Mouse (Mus musculus): ENCODE measurements around the gene Fbn1.
A peak's percentile ranks its signal among the peaks of the same experiment; 100 is the strongest.

Gene Fbn1

DNA sequence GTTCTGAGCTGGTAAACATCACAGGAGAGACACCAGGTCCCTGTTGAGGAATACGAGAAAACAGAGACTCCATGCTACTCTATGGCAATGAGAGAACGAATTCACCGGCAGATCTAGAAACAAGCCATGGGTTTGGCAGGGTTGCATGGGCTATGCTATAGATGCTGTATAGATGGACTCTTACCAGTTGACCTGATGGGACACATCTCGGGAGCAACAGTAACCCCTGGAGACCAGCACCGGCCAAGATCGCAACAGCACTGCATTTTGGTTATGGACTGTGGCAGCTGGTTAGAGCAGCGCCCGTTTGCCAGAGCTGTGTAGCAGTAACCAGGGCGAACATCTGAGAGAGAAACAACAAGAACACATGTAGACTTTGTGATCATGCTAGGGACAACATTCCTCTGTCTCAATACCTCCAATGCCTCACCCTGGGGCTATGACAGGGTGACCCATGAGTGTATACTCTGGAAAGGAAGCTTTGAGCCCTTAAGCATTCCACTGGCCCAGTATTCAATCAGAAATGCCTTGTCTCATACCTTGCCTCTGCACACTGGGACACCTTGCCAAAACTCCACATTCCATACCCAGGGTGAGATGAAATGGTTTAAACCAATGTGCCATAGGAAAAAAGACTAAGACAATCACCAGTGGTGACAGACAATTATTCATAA is 113.2 kb downstream of the Fbn1 start:
- no peak for DNase-seq (ENCODE audit: low read depth, low spot score)

DNA sequence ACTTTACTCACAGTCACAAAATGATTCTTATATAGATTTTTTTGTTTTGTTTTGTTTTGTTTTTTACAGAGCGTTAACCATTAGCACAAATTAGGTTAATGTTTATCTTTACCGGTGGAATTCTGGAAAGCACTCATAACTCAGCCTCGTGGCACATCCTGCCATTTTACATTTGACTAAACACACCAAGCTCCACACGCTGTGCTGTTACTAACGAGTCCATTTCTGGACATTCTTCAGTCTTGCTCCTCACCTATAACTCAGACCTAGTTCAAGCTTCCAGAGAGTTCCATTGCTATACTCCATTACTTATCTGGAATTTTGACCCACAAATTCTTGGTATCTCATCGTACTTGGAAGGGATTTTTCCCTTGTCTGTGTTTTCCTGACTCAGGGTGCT is 116.2 kb downstream of the Fbn1 start:
- DNase-seq (ENCODE audit: low read depth, low spot score) = no peak

DNA sequence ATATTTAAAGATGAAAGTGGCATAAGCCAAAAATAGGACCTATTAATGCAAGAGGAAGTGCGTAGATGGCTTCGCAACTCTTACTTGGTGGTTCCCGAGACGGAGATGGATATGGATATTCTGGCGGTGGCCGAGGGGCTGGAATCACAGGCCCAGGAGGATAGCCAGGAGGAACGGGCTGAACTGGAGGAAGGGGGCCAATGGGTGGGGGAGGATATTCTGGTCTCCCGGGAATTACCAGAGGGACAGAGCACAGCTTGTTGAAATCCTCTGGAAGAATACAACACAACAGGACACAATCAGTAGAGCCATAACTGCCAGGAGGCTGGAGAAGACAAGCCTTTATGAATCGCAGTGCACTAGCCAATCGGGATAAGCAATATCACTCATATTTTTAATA is 118.0 kb downstream of the Fbn1 start:
- DNase-seq (ENCODE audit: low read depth, low spot score) = no peak

DNA sequence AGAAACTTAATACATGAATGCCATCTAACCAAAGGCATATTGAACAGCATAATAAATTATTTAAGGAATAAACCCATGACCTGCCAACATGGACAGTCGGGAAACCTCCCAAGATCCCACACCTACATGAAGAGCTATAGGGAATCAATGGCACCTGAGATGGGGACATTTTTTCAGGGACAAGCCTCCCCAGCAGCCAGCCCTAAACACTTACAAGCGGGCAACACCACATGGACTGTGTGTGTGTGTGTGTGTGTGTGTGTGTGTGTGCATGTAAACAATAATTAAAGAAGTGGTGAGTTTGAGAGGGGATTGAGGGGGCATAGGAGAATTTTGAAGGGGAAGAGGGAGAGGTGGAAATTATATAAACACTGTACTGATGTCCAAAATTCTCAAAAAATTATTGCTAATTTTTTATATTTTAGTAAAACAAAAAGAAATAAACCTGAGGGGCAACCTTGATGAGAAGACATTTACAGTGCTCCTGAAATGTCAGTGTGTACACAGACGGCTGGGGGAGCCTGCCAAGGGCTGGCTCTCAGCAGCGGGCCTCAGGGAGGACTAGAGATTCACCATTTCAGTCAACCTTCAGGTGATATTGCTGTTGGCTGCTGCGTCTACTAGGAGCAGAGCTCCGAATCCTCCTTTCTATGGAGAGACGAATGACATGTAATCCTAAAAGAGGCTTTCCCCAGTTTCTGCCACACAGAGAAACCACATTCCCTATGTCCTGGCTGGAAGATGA is 121.4 kb downstream of the Fbn1 start:
- no peak for DNase-seq (ENCODE audit: low read depth, low spot score)

DNA sequence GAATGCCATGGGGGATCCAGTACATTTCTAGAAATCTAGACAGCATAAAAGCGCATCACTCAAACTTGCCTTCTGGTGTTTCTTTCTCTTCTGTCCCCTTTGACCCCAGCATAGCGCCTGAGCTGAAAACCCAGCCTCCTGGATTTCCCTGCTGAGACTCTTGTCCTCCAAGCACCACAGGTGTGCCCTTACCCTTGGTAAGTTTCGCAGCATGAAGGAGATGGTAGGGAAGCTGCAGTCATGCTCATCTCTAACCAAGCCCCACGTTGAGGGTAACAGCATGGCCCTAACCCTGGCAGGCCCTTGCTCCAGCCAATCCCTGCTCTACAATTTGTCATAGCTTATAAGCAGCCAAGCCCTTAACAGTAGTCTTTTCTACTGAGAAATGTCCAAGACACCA is 122.9 kb downstream of the Fbn1 start:
- no peak for DNase-seq (ENCODE audit: low read depth, low spot score)

DNA sequence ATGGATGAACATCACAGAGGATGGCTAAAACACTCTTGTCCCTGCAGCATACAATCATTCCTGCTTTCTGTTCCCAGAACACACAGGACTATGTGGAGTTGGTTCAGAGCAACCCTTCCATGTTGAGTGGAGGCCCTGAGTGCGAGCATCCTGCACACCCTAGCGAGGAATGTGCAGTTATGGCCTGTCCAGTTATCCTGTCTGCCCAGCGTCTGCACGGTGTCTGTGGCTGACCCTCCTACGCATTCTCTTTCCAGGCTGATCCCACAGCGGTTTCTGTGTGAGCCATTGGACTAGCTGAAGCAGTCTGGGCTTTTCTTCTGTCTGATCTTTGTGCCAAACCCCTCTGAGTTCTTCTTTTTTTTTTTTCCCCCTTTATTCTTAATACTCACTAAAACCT is 123.4 kb downstream of the Fbn1 start:
- DNase-seq (ENCODE audit: low read depth, low spot score) = no peak

DNA sequence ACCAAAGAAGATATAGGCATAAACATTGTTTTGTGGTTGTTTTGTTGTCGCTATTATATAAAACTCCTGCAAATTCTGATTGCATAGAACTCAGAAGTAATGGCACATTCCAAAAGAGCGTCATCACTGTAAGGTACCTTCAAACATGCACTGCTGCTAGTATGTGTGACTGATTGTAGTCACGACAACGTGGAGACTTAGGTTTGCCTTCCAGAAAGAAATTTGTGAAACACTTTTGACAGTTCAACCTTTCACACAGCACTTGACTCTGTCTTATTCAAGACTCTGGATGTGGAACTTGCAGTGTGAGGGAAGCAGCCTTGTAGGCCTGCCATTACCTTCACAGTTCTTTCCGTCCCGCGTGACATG is 124.5 kb downstream of the Fbn1 start:
- DNase-seq (ENCODE audit: low read depth, low spot score) = no peak

DNA sequence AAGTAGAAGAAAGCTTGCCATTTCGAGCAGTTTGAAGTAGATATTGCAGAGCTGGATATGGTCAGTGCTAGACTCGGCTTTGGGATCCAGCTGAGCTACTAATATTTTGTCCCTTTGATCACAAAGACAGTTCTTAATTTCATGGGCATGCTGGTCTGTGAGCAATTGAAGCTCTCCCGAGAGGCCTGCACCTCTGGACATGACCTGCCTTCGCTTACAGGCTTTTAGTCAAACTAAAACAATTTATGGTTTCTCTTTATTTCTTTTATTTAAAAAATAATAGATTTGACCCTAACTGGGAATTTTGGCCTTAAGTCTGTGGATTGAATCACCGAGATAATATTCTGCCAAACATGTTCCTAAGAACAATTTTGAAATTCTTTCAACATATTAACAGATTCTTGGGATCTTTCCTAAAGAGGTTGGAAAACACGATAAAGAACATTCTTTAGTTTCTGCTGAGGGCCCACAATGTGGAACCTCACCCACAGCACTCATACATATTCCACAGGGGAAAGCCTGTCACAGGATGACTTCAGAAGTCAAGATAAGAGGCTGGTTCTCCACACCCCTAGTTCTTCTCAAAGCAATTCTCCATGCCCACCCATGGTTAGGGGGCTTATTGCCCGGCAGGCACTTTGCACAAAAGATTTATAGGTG is 125.0 kb downstream of the Fbn1 start:
- no peak for DNase-seq (ENCODE audit: low read depth, low spot score)

DNA sequence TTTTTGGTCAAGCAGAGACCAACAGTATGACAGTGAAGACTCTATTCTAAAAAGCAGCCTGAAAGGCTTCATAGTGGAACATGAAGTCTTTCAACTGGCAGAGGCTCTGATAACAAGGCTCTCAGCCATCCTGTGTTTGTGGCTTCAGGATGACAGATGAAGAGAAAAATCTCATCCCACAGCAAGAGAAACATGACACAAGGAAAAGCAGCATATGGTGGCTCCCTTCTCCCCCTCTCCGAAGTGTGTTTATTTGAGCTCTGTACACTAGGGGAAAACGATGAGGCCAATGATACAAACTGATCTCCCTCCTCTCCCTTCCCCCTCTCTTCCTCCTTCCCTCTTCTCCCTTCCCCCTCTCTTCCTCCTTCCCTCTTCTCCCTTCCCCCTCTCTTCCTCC is 127.7 kb downstream of the Fbn1 start:
- no peak for DNase-seq (ENCODE audit: low read depth, low spot score)

DNA sequence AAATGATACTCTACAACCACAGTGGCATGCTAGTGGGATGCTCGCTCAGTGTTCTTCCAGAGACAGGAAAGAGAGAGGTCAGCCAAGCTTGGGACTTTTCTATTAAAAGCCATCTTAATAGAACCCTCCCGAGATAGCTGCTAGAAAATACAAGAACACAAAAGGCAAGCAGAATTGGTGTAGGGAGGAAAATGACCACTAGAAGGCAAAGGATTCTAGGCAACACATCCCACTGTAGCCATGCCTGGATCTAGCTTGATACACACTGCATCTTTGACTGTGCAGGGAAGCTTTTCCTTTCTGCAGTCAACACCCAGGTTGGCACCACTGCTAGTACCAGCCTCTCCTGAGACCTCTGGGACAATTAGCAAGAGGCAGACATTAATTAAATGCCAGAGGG is 128.6 kb downstream of the Fbn1 start:
- no peak for DNase-seq (ENCODE audit: low read depth, low spot score)

DNA sequence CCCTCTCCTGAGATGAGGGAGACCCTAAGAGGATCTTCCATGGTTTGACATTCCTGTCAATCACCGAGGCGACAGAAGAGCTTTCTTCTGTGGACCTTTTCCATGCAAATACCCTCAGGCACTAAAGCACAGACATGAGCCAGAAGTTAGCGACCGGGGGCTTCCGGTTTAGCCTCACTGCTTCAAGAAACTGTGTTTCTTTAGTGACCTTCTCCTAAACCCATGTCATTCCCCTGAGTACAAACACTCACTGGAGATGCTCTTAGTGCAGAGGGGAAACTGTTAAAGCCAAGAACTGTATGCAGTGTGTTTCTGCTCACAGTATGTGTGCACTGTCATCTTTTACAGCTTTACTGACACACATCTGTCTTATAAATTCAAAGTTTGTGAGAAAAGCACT is 131.9 kb downstream of the Fbn1 start:
- DNase-seq (ENCODE audit: low read depth, low spot score) = no peak

DNA sequence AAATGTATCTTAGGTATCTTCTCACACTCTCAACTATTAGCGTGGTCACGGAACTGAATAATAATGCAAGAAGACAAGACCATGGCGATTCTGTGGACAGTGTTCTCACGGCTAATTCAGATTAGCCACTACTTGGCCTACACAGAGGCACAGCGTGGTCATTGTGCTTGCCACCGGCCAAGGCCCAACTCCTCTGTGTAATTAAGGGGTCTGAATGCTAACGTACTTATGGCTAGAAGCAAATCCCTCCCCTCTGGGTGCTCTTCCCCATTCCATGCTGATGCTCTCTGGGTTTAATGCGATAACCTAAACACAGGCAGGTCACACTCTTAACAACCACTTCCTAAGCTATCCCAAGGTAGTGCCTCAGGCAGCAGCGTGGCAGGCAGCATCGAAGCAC is 132.5 kb downstream of the Fbn1 start:
- DNase-seq (ENCODE audit: low read depth, low spot score) = no peak

DNA sequence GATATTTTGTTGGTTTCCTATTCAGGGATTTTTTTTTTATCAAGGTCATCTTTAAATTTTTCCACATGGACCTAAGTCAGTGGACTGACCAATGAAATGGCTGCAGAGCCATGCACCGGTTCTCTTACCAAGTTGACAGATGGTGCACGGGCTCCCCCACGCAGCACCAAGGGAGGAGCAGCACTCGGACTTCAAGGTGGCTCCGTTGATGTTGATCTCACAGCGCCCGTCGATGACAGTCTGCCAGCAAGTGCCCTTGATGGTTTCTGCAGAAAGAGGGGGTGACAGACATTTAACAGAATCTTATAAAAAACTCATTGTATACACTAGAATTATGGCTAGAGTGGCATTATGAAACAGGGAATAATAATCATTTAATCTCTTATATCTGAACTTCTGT is 138.1 kb downstream of the Fbn1 start:
- DNase-seq (ENCODE audit: low read depth, low spot score) = no peak

DNA sequence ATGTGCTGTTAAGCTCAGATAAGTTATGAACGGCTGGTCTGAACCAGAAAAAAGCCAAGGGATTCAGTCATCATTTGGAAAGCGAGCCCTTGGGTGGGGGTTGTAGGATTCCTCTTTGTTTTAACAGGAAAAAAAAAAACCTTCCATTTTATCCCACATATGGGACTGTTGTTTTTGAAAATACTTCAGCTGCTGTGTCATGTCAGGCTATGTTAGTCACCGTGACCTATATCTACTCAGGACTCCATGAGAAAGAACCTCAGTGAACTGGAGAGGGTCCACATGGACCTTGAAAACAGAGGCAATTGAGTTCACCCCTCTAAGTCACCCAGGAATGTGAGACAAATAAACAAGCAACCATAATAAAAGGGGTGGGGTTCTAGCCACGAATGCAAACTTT is 139.2 kb downstream of the Fbn1 start:
- no peak for DNase-seq (ENCODE audit: low read depth, low spot score)

DNA sequence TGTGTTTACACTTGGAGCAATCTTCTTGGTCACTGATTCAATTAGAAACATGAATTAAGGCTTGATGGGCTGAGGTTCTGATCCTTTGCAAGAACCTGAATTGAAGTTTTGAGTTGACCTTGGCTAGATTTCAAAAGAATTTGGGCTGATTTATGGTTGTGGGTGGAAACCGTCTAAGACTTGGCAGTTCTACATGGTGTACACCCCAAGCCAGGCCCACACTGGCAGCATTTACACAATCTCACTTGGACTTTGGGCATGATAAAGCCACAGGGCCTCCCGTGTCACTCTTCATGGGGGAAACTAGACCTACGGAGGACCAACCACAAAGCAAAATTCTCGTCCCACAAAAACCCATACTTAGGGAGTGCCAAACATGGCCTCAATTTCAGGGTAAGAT is 146.1 kb downstream of the Fbn1 start:
- no peak for DNase-seq (ENCODE audit: low read depth, low spot score)

DNA sequence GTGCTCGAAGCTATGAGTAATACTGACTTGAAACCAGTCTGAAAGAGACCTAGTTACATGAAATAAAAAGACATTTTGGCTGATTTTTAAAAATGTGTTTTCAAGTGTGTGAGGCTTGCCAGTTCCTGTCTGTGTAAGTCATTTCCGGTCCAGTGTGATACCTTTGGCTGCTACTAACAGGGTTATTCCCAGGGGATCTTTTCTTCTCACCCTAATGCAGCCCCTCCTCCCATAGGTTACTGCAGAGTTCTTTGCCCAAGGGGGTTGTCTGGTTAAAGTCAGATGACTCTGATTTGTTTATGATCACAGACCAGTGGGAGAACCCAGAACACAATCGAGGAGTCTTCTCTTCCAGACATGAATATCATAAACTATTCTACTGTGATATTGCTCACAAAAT is 151.3 kb downstream of the Fbn1 start:
- DNase-seq (ENCODE audit: low read depth, low spot score) = no peak

DNA sequence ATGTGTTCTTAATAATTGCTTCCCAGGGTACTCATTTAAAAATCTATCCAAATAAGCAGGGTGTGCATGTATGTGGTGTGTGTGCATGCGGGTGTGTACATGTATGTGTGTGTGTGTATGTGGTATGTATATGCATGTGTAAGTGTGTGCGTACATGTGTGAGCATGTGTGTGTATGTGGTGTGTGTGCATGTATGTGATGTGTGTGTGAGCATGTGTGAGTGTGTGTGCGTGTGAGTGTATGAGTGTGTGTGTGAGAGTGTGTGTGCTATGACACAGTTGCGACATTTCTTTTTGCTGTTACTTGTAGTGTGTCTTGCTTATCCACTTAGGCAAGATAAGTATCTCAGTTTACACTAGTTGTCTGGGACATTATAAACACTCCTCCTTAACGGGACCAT is 151.7 kb downstream of the Fbn1 start:
- DNase-seq (ENCODE audit: low read depth, low spot score) = no peak

DNA sequence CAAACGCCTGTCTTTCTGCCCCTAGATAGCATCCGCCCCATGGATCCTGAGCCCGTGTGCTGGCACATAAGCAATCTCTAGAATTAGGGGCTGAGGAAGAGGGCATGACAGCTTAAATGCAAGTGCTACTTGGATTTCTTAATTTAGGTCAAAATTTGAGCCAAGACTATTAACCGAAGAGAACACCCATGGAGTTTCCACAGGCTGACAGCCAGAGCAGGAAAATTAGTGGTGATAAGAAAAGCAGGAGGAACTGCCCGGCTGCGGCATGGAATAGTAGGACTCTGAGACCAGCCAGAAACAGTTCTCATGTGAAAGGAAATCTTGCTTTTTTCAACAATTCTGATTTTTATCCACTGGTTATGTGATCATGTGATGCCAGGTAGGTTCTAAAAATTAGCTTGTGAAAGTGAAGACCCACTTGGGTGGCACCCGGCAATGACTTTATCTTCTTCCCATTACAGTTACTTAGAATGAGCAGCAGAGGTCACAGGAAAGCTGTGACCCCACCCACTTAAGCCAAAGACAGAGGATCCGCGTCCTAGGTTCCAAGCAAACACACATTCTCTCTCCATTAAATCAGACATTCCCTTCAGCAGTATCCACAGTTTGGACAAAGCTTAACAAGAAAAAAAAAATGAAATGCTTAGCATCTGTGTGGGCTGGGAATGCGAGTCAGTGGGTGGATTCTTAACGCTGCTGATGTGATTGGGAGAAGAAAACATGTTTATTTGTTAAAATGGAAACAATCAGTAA is 152.4 kb downstream of the Fbn1 start:
- no peak for DNase-seq (ENCODE audit: low read depth, low spot score)

DNA sequence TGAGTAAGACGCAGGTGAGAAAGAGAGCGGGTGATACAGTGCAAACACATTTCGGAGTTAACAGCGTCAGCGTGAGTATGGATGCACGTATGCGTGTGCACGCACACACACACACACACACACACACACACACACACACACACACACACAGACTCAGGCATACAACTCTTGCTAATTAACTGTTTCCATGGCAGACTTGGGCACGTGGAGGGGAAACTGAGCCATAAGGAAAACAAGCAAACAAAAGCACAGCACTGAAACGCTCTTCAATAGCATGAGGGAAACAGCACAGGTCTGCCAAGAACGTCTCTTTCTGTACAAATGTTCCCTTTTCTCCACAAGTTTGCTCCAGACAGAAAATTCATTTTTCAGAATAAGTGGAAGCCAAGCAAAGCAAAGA is 153.2 kb downstream of the Fbn1 start:
- peak; percentile 18 for DNase-seq (ENCODE audit: low read depth, low spot score)

DNA sequence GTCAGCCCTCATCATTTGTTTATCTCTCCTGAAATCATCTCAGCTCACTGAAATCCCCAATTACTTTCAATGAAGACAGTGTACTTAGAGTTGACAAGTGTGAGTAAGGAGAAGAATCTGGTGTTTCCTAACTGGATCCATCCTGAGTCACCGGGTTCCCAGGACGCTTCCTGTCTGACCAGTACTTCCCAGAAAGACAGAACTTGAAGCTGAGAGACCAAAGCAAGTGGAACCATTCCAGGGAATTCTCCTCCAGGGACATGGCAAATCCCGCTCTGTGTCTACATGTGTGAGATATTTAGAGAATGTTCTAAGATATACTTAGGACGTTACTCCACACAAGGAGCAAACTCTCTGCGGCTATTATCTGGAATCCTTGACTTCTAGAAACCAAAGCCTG is 158.6 kb downstream of the Fbn1 start:
- no peak for DNase-seq (ENCODE audit: low read depth, low spot score)

DNA sequence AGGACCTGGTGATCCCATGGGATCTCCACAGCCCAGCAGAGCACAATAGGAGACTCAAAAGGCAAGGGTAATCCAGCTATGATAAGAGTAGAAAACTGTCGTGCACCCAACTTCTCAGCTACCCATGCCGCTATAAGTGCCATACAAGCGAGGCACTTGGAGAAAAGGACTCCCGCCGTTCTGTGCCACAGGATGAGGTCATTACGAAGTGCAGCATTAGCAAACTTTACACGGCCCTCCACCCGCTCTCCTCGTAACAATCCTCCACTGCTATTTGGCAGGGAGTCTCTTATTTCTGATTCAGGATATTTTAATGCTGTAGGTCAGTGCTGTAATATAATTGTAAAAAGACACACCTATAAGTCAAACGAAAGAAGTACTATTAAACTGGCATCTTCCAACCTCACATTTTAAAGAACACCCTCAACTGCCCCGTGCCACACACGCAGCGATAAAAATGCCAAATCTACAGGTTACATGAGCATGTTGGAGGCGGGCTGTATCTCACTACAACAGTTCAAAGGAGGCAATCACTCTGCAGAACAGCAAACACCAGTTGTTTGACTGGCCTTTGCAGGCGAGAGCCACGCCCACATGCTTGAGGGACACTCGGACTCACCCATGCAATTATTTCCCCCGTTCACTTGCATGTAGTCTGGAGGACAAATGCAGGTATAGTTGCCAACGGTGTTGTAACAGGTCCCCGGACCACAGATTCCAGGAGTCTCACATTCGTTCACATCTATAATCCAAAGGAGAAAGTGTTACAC is 165.4 kb downstream of the Fbn1 start:
- DNase-seq (ENCODE audit: low read depth, low spot score) = no peak

DNA sequence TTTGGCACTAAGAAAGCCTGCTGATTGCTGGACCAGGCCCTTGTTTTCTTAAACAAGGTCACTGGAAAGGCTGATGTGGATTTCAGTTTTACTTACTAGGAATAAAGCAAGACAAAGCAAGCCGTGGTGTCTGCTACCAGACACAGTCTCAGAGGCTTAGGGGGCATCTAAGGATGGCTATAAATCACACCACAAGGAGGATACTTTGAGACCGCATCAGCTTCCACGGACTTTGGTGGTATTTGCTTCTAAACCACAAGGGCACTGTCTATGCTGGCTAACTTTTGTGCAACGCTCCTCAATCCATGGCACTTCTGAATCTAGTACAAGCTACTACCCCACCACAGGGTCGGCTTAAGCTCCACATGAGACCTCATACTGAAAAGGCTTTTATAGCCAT is 167.4 kb downstream of the Fbn1 start:
- DNase-seq (ENCODE audit: low read depth, low spot score) = no peak
